Mouse (Mus musculus) intestine, embryonic 14.5 days (tissue): ENCODE measurements at regions not wholly inside any gene's neighbourhood (a gene's known extent, or its start where the extent isn't known, plus 50 kb on each side); places are given as distances from the start of the nearest gene placed in this dataset.

Experiments used
- ATAC-seq: fragments of 200-750 bp; cut with Nextera tagmentation; replicated peaks from 2 replicates; pipeline ENCODE4 v1.8.0; 2017; ENCODE audit warnings: low read depth, moderate number of reproducible peaks, moderate TSS enrichment, moderate library complexity; ENCODE audit not compliant: low FRiP score, low TSS enrichment
- DNase-seq: peaks from one replicate; pipeline ENCODE4 v3.0.0-alpha.2; 2018; ENCODE audit warnings: low spot score
- H3K27ac ChIP-seq: fragments of 300-500 bp; sonication (generic); 2 replicates; pipeline ENCODE4 v1.5.1; 2014; ENCODE audit warnings: low read depth, mild to moderate bottlenecking, control low read depth
- H3K27me3 ChIP-seq: fragments of 300-500 bp; sonication (generic); replicated peaks from 2 replicates; pipeline ENCODE4 v1.6.1; 2014; ENCODE audit warnings: low read length, control low read depth; ENCODE audit not compliant: control insufficient read depth, insufficient read depth
- H3K36me3 ChIP-seq: fragments of 300-500 bp; sonication (generic); 2 replicates; pipeline ENCODE4 v1.6.1; 2014; ENCODE audit warnings: low read length, control low read depth; ENCODE audit not compliant: control insufficient read depth, insufficient read depth
- H3K4me1 ChIP-seq: fragments of 300-500 bp; sonication (generic); replicated peaks from 2 replicates; pipeline ENCODE4 v1.6.1; 2014; ENCODE audit warnings: low read length, control low read depth, mixed read lengths; ENCODE audit not compliant: control insufficient read depth, insufficient read depth
- H3K4me2 ChIP-seq: fragments of 300-500 bp; sonication (generic); 2 replicates; pipeline ENCODE4 v1.6.1; 2014; ENCODE audit warnings: low read length
- H3K4me3 ChIP-seq: fragments of 300-500 bp; sonication (generic); 2 replicates; pipeline ENCODE4 v1.5.1; 2014; ENCODE audit warnings: low read depth, low read length, control low read depth, mixed read lengths
- H3K9ac ChIP-seq: fragments of 300-500 bp; sonication (generic); 2 replicates; pipeline ENCODE4 v1.6.1; 2014; ENCODE audit warnings: mild to moderate bottlenecking, low read length
- H3K9me3 ChIP-seq: fragments of 300-500 bp; sonication (generic); 2 replicates; pipeline ENCODE4 v1.6.1; 2016; ENCODE audit warnings: low read length, control low read depth; ENCODE audit not compliant: control insufficient read depth
- WGBS: fragments of 180-500 bp; shearing (Covaris S2); extraction: QIAGEN DNeasy Blood & Tissue Kit; methylation state at CpG from one replicate; pipeline ENCODE4 v1.1.7; 2014; 5-methylcytosine and 5-hydroxymethylcytosine counted together

GRCm38 (mm10) chr8:42043526-42043925 lies 626.7 kb upstream of the Frg1 start:
- Histone ChIP-seq H3K9me3 (no peaks in the 10 kb centered on the region), H3K4me3 (no peak overlapping the region), H3K27me3 (no peaks in the 10 kb centered on the region), H3K9ac (no peak overlapping the region), H3K27ac (no peak overlapping the region), H3K4me2 (no peak overlapping the region), H3K4me1 (no peaks in the 10 kb centered on the region), H3K36me3 (no peaks in the 10 kb centered on the region)
- no peak for ATAC-seq
- DNase-seq, result no peak
- 70% methylated on average over 5 of the region's 5 CpGs for WGBS

GRCm38 (mm10) chr8:42039245-42039644 lies 622.4 kb upstream of the Frg1 start:
- H3K9me3 ChIP-seq, result no peaks in the 10 kb centered on the region
- WGBS, result 100% methylated on average over 2 of the region's 2 CpGs
- no peaks in the 10 kb centered on the region for H3K4me1 ChIP-seq
- no peaks in the 10 kb centered on the region for H3K27me3 ChIP-seq
- ATAC-seq, result no peak
- no peak for DNase-seq
- H3K36me3 ChIP-seq, result no peaks in the 10 kb centered on the region
- H3K27ac ChIP-seq, result no peak overlapping the region
- H3K4me2 ChIP-seq, result no peak overlapping the region
- H3K9ac ChIP-seq, result no peak overlapping the region
- no peak overlapping the region for H3K4me3 ChIP-seq

GRCm38 (mm10) chr8:42026934-42027333 lies 610.1 kb upstream of the Frg1 start:
- Histone ChIP-seq H3K27me3 (no peaks in the 10 kb centered on the region), H3K4me2 (no peak overlapping the region), H3K36me3 (no peaks in the 10 kb centered on the region), H3K4me1 (no peaks in the 10 kb centered on the region), H3K9me3 (no peaks in the 10 kb centered on the region), H3K4me3 (no peak overlapping the region), H3K9ac (no peak overlapping the region), H3K27ac (no peak overlapping the region)
- ATAC-seq (no peak), DNase-seq (no peak)
- WGBS, result 90% methylated on average over 1 of the region's 1 CpGs

GRCm38 (mm10) chr8:42017786-42018185 lies 600.9 kb upstream of the Frg1 start:
- 84% methylated on average over 3 of the region's 3 CpGs for WGBS
- Histone ChIP-seq H3K9me3 (no peaks in the 10 kb centered on the region), H3K9ac (no peak overlapping the region), H3K4me1 (no peaks in the 10 kb centered on the region), H3K4me3 (no peak overlapping the region), H3K27ac (no peak overlapping the region), H3K4me2 (no peak overlapping the region), H3K36me3 (no peaks in the 10 kb centered on the region), H3K27me3 (no peaks in the 10 kb centered on the region)
- no peak for DNase-seq
- no peak for ATAC-seq

GRCm38 (mm10) chr8:42003170-42003569 lies 586.3 kb upstream of the Frg1 start:
- Histone ChIP-seq H3K4me3 (no peak overlapping the region), H3K9ac (no peak overlapping the region), H3K4me2 (no peak overlapping the region), H3K4me1 (no peaks in the 10 kb centered on the region), H3K9me3 (no peaks in the 10 kb centered on the region), H3K36me3 (no peaks in the 10 kb centered on the region), H3K27me3 (no peaks in the 10 kb centered on the region), H3K27ac (no peak overlapping the region)
- no peak for DNase-seq
- ATAC-seq, result no peak

GRCm38 (mm10) chr8:41989040-41989501 lies 572.2 kb upstream of the Frg1 start:
- H3K9ac ChIP-seq, result no peak overlapping the region
- no peaks in the 10 kb centered on the region for H3K4me1 ChIP-seq
- no peaks in the 10 kb centered on the region for H3K27me3 ChIP-seq
- DNase-seq (no peak), ATAC-seq (no peak)
- no peak overlapping the region for H3K27ac ChIP-seq
- H3K4me3 ChIP-seq, result no peak overlapping the region
- H3K36me3 ChIP-seq, result no peaks in the 10 kb centered on the region
- H3K9me3 ChIP-seq, result no peaks in the 10 kb centered on the region
- no peak overlapping the region for H3K4me2 ChIP-seq
- WGBS, result 60% methylated on average over 8 of the region's 8 CpGs

GRCm38 (mm10) chr8:41988216-41988615 lies 571.3 kb upstream of the Frg1 start:
- H3K9ac ChIP-seq, result no peak overlapping the region
- H3K27ac ChIP-seq, result no peak overlapping the region
- ATAC-seq, result no peak
- H3K4me2 ChIP-seq, result no peak overlapping the region
- no peaks in the 10 kb centered on the region for H3K36me3 ChIP-seq
- H3K27me3 ChIP-seq, result no peaks in the 10 kb centered on the region
- H3K4me3 ChIP-seq, result no peak overlapping the region
- WGBS, result 38% methylated on average over 5 of the region's 5 CpGs
- no peaks in the 10 kb centered on the region for H3K4me1 ChIP-seq
- no peak for DNase-seq
- H3K9me3 ChIP-seq, result no peaks in the 10 kb centered on the region

GRCm38 (mm10) chr8:41987417-41987816 lies 570.5 kb upstream of the Frg1 start:
- Histone ChIP-seq H3K9me3 (no peaks in the 10 kb centered on the region), H3K4me1 (no peaks in the 10 kb centered on the region), H3K27ac (no peak overlapping the region), H3K36me3 (no peaks in the 10 kb centered on the region), H3K4me2 (no peak overlapping the region), H3K4me3 (no peak overlapping the region), H3K27me3 (no peaks in the 10 kb centered on the region), H3K9ac (no peak overlapping the region)
- DNase-seq (no peak), ATAC-seq (no peak)

GRCm38 (mm10) chr8:41972416-41972815 lies 555.5 kb upstream of the Frg1 start:
- ATAC-seq (no peak), DNase-seq (no peak)
- Histone ChIP-seq H3K9ac (no peak overlapping the region), H3K4me3 (no peak overlapping the region), H3K9me3 (no peaks in the 10 kb centered on the region), H3K27ac (no peak overlapping the region), H3K4me1 (no peaks in the 10 kb centered on the region), H3K27me3 (no peaks in the 10 kb centered on the region), H3K36me3 (no peaks in the 10 kb centered on the region), H3K4me2 (no peak overlapping the region)
- WGBS, result 87% methylated on average over 2 of the region's 2 CpGs
